15 mouse cellular contexts compared by ENCODE assay signal in genomic region chr13:113889140-113890055, GRCm38 (mm10).
DNase-seq lines count a peak whose midpoint lies in the region; ATAC-seq lines count a peak whose summit lies in the region.
"Had no signal": no experiment of that assay in that cellular context is flagged by ENCODE, and none has a peak within 500 bp of the region (broad histone marks: within the 10 kb centered on the region; RNA-seq: fewer than 3 reads in every experiment).

No protein-coding gene starts in this region.

- no peak for ATAC-seq in hindbrain, embryonic 13.5 days (ENCODE audit: low FRiP score)
- ATAC-seq in midbrain, embryonic 13.5 days, result peak; percentile 69

- no peaks in the 10 kb centered on the region for H3K36me3 ChIP-seq in forebrain, embryonic 10.5 days (replicated peaks)
- H3K36me3 ChIP-seq in hindbrain, embryonic 13.5 days, result no peaks in the 10 kb centered on the region
- no peaks in the 10 kb centered on the region for H3K36me3 ChIP-seq in midbrain, embryonic 13.5 days
- H3K36me3 ChIP-seq: embryonic facial prominence, embryonic 13.5 days; heart, embryonic 10.5 days had no signal

- 66% methylated on average over 24 of the region's 24 CpGs for WGBS in forebrain, embryonic 10.5 days
- WGBS in hindbrain, embryonic 13.5 days, result 59% methylated on average over 24 of the region's 24 CpGs
- WGBS in midbrain, embryonic 13.5 days, result 34% methylated on average over 24 of the region's 24 CpGs

- H3K27ac ChIP-seq in forebrain, embryonic 10.5 days, result peak overlapping the region; percentile 80
- no peak overlapping the region for H3K27ac ChIP-seq in hindbrain, embryonic 13.5 days
- H3K27ac ChIP-seq in midbrain, embryonic 13.5 days, result no peak overlapping the region
- H3K27ac ChIP-seq: embryonic facial prominence, embryonic 13.5 days; heart, embryonic 10.5 days; kidney, postnatal 0 days had no signal

- H3K4me1 ChIP-seq in forebrain, embryonic 10.5 days, result peaks cover 49% of the 10 kb centered on the region
- peaks cover 34% of the 10 kb centered on the region for H3K4me1 ChIP-seq in hindbrain, embryonic 13.5 days (replicated peaks)
- peaks cover 33% of the 10 kb centered on the region for H3K4me1 ChIP-seq in midbrain, embryonic 13.5 days (replicated peaks)

- DNase-seq in heart, adult 11 months, result peak; percentile 74
- no peak for DNase-seq in heart, adult 18-20 months
- DNase-seq in forebrain, embryonic 10.5 days (ENCODE audit: extremely low spot score, low spot score), result no peak
- no peak for DNase-seq in layer of hippocampus, adult 9-11 months
- DNase-seq in spleen, postnatal 14 days (ENCODE audit: low spot score in 2 of 2), result no peak
- no peak for DNase-seq in right cerebral cortex, postnatal 4 days
- DNase-seq: cerebellum, adult 9-10 months; heart, postnatal 4 days; lung, adult 18-20 months; thymus, postnatal 25 days had no signal

- H3K9me3 ChIP-seq in forebrain, embryonic 10.5 days, result no peaks in the 10 kb centered on the region
- H3K9me3 ChIP-seq in hindbrain, embryonic 13.5 days, result no peaks in the 10 kb centered on the region
- H3K9me3 ChIP-seq in midbrain, embryonic 13.5 days, result no peaks in the 10 kb centered on the region
- H3K9me3 ChIP-seq: embryonic facial prominence, embryonic 13.5 days; heart, embryonic 10.5 days had no signal

- H3K4me3 ChIP-seq in forebrain, embryonic 10.5 days, result no peak overlapping the region
- H3K4me3 ChIP-seq in hindbrain, embryonic 13.5 days, result no peak overlapping the region
- 0 out of 2 replicates have a peak overlapping the region, but pooled peaks have one; percentile 8 for H3K4me3 ChIP-seq in midbrain, embryonic 13.5 days (replicated peaks)
- H3K4me3 ChIP-seq: embryonic facial prominence, embryonic 13.5 days; heart, embryonic 10.5 days had no signal

- no peaks in the 10 kb centered on the region for H3K27me3 ChIP-seq in forebrain, embryonic 10.5 days (ENCODE audit: poor library complexity, severe bottlenecking)
- peaks cover 5% of the 10 kb centered on the region; the same call in 1 of the 2 replicates for H3K27me3 ChIP-seq in hindbrain, embryonic 13.5 days
- no peaks in the 10 kb centered on the region for H3K27me3 ChIP-seq in midbrain, embryonic 13.5 days
- H3K27me3 ChIP-seq: embryonic facial prominence, embryonic 13.5 days had no signal

- H3K4me2 ChIP-seq in hindbrain, embryonic 13.5 days, result peak overlapping the region; percentile 36
- peak overlapping the region; percentile 43 for H3K4me2 ChIP-seq in midbrain, embryonic 13.5 days (replicated peaks)

- H3K9ac ChIP-seq in hindbrain, embryonic 13.5 days, result peak overlapping the region; percentile 56; the same call in 1 of the 2 replicates
- 0 out of 2 replicates have a peak overlapping the region, but pooled peaks have one; percentile 44 for H3K9ac ChIP-seq in midbrain, embryonic 13.5 days (replicated peaks)
- H3K9ac ChIP-seq: embryonic facial prominence, embryonic 13.5 days had no signal
